Mouse (Mus musculus) embryonic facial prominence, embryonic 14.5 days (tissue): ENCODE data around the gene Slc35d1. TPM values are rescaled to one million over a fixed set of nuclear protein-coding genes. Genes with fewer than 3 reads are reported as not detected.

Experiments
- ATAC-seq: fragments of 200-750 bp; cut with Nextera tagmentation; 2 replicates; pipeline ENCODE4 v1.8.0; 2017; ENCODE audit warnings: low read depth, moderate number of reproducible peaks, moderate TSS enrichment
- DNase-seq: peaks from one replicate; pipeline ENCODE4 v3.0.0-alpha.2; 2015; ENCODE audit warnings: low spot score
- H3K27ac ChIP-seq: fragments of 300-500 bp; sonication (generic); replicated peaks from 2 replicates; pipeline ENCODE4 v1.5.1; 2014; ENCODE audit warnings: low read depth, mild to moderate bottlenecking, low read length, moderate library complexity
- H3K27me3 ChIP-seq: fragments of 300-500 bp; sonication (generic); replicated peaks from 2 replicates; pipeline ENCODE4 v1.6.1; 2014; ENCODE audit warnings: low read length; ENCODE audit not compliant: control insufficient read depth, insufficient read depth
- H3K36me3 ChIP-seq: fragments of 300-500 bp; sonication (generic); 2 replicates; pipeline ENCODE4 v1.6.1; 2014; ENCODE audit warnings: low read length, mixed read lengths; ENCODE audit not compliant: control insufficient read depth, insufficient read depth
- H3K4me1 ChIP-seq: fragments of 300-500 bp; sonication (generic); 2 replicates; pipeline ENCODE4 v1.6.1; 2014; ENCODE audit warnings: antibody characterized with exemption, low read length; ENCODE audit not compliant: control insufficient read depth, insufficient read depth
- H3K4me2 ChIP-seq: fragments of 300-500 bp; sonication (generic); 2 replicates; pipeline ENCODE4 v1.6.1; 2014; ENCODE audit warnings: low read depth, mild to moderate bottlenecking, low read length, moderate library complexity, mixed read lengths
- H3K4me3 ChIP-seq: fragments of 300-500 bp; sonication (generic); 2 replicates; pipeline ENCODE4 v1.5.1; 2014; ENCODE audit warnings: low read depth, mild to moderate bottlenecking, low read length
- H3K9ac ChIP-seq: fragments of 300-500 bp; sonication (generic); 2 replicates; pipeline ENCODE4 v1.6.1; 2014; ENCODE audit warnings: low read depth, mild to moderate bottlenecking, low read length, moderate library complexity, mixed read lengths
- H3K9me3 ChIP-seq: fragments of 300-500 bp; sonication (generic); 2 replicates; pipeline ENCODE4 v1.6.1; 2016; ENCODE audit warnings: low read length; ENCODE audit not compliant: control insufficient read depth
- WGBS: fragments of 180-500 bp; shearing (Covaris S2); extraction: QIAGEN DNeasy Blood & Tissue Kit; methylation state at CpG from one replicate; pipeline ENCODE4 v1.1.7; 2014; 5-methylcytosine and 5-hydroxymethylcytosine counted together
- polyA plus RNA-seq: library from polyadenylated mRNA; unstranded; fragments of >200 nt; fragmentation: Nextera tagmentation; extraction: Ambion mirVana; gene quantifications from 2 replicates; pipeline ENCODE4 v1.2.1, GENCODE M21; 2014

The Slc35d1 gene
- 13.4 and 13.8 TPM in 2 replicates for polyA plus RNA-seq

DNA sequence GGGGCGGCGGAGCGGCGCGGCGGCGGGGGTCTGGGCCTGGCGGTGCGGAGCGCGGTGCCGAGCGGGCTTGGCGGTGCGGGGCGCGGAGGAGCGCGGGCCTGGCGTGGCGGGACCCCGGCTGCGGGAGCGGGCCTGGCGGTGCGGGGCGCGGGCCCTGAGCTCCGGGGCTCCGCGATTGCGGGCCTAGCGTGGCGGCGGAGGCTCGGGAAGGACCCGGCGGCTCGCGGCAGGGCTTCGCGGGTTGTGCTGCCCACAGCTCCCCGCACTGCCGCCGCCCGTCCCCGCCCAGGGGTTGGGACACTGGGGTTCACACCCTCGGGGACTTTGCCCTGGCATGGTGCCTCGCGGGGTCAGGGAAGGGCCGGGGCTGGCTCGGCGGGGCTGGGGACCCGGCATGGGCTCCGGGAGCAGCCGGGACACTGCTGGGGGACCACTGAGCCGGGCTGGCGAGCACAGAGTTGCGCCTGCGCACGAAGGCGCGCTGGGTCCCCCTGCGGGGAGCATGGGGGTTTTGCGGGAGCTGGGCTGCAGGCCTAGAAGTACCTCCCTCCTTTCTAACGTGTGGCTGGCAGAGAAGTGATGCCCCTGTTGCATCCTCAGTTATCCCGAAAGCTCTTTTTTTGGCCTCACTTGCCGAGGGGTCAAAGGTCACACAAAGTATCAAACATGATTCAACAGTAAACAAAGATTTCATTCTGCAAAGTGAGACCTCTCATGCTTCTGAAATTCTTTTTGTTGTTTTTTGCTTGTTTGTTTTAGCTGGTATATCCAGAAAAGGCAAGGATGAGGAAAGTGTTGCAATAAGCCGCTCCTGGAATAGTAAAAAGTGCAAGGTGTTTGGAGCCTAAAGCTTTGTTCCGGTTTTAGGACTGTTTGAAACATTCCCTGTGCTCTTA is at the start of gene Slc35d1:
TSS of gene Slc35d1 (minus strand) at position 240 of the 896 bp plus-strand sequence.
- peaks cover 12% of the 10 kb centered on the region for H3K36me3 ChIP-seq
- WGBS = 6% methylated on average over 20 of the region's 70 CpGs
- peak within 1 kb of the TSS; percentile 71 for H3K4me2 ChIP-seq
- H3K9ac ChIP-seq = peak within 1 kb of the TSS; percentile 99
- H3K27ac ChIP-seq = peak within 1 kb of the TSS; percentile 99
- H3K9me3 ChIP-seq = no peaks in the 10 kb centered on the region
- DNase-seq = peak; percentile 91
- peak within 1 kb of the TSS; percentile 97 for H3K4me3 ChIP-seq
- H3K4me1 ChIP-seq = peaks cover 13% of the 10 kb centered on the region
- no peaks in the 10 kb centered on the region for H3K27me3 ChIP-seq
- peak; percentile 88 for ATAC-seq

DNA sequence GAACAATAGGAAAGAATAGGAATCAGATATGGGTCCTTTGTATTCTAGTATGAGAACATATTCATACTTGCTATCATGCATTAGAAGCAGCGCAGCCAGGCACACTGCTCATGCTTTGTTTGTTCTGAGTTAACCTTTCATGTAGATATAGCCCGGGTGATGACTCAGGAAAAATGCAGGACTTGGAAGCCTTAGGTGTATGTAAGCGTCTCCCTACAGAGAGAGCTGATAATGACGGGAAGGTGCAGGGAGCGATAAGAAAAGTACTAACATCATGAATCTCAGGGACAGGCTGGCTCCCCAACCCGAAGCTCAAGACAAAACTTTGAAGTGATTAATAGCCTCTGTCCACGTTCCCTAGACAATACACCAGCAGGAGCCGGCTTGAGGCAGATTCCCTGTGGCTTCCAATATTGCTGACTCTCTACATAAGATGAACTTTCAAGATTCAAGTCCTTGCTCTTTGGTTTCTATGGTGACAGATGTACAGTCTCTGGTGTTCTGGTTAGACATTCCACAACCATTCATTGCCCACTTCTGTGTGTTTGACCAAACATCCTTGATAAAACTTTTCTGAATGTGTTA is 48.9 kb upstream of the Slc35d1 start:
- 49% methylated on average over 8 of the region's 8 CpGs for WGBS
- no peak overlapping the region for H3K27ac ChIP-seq
- H3K9ac ChIP-seq = no peak overlapping the region
- no peaks in the 10 kb centered on the region for H3K4me1 ChIP-seq
- no peak overlapping the region for H3K4me3 ChIP-seq
- DNase-seq (no peak), ATAC-seq (no peak)
- no peaks in the 10 kb centered on the region for H3K27me3 ChIP-seq
- H3K36me3 ChIP-seq = no peaks in the 10 kb centered on the region
- no peak overlapping the region for H3K4me2 ChIP-seq
- H3K9me3 ChIP-seq = no peaks in the 10 kb centered on the region

DNA sequence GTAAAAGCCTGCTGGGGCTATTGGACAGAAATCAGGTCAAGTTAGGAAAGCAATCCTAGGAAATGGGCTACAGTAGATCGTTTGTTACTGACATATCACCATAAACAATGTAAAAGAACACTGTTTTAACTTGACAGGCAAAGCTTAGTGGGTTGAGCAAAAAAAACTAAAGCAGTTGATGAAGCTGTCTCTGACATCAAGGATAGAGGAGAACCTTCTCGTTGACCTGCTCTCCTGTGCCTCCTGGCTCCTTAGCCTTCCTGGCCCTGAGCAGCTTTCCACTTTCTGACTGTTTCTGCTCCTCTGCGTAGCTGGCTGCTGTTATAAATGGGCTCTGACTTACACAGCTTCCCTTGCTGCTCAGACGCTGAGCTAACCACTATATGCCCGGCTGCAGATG is 48.4 kb upstream of the Slc35d1 start:
- no peaks in the 10 kb centered on the region for H3K27me3 ChIP-seq
- H3K4me3 ChIP-seq = no peak overlapping the region
- H3K9me3 ChIP-seq = no peaks in the 10 kb centered on the region
- H3K27ac ChIP-seq = no peak overlapping the region
- H3K9ac ChIP-seq = no peak overlapping the region
- H3K4me2 ChIP-seq = no peak overlapping the region
- DNase-seq (no peak), ATAC-seq (no peak)
- WGBS = 68% methylated on average over 5 of the region's 5 CpGs
- H3K36me3 ChIP-seq = no peaks in the 10 kb centered on the region
- no peaks in the 10 kb centered on the region for H3K4me1 ChIP-seq

DNA sequence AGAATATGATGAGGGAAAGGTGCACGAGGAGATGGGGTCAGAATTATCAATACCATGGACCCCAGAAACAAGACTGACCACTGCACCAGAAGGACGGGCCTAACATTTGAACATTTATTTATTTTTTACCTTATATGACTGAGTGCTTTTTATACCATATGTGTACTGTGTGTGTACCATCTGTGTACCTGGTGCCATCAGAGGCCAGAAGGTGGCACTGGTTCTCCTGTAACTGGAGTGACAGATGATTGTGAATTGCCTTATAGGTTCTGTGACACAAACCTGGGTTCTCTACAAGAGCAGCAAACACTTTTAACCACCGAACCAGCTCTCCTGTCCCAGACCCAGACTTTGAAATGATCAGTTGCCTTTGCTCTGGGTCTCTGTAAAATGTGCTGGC is 43.9 kb upstream of the Slc35d1 start:
- Histone ChIP-seq H3K36me3 (no peaks in the 10 kb centered on the region), H3K27ac (no peak overlapping the region), H3K4me2 (no peak overlapping the region), H3K9ac (no peak overlapping the region), H3K27me3 (no peaks in the 10 kb centered on the region), H3K4me3 (no peak overlapping the region), H3K9me3 (0 out of 2 replicates have a peak, but pooled peaks cover 6% of the 10 kb centered on the region), H3K4me1 (no peaks in the 10 kb centered on the region)
- WGBS = 88% methylated on average over 3 of the region's 3 CpGs
- DNase-seq (no peak), ATAC-seq (no peak)

DNA sequence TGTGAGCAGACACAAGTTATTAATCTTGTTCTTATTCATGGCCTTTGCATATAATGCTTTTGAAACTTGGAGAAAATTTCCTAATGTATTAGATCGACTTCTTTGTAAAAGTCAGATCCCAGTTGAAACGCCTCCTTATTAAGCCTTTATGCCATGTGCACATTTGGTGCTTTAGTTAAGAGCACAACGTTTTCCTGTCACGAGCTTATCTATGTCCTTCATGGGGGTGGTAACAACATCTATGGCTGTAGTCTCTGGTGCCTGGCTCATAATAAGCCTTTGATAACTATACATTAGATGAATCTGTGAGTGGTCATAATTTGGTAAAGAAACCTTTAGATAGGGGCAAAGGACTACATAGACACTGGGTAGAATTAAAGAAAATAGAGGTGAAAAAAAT is 38.9 kb upstream of the Slc35d1 start:
- no peak for ATAC-seq
- WGBS = 84% methylated on average over 4 of the region's 4 CpGs
- Histone ChIP-seq H3K27ac (no peak overlapping the region), H3K9ac (no peak overlapping the region), H3K9me3 (0 out of 2 replicates have a peak, but pooled peaks cover 6% of the 10 kb centered on the region), H3K4me3 (no peak overlapping the region), H3K27me3 (no peaks in the 10 kb centered on the region), H3K36me3 (no peaks in the 10 kb centered on the region), H3K4me2 (no peak overlapping the region), H3K4me1 (no peaks in the 10 kb centered on the region)
- no peak for DNase-seq

DNA sequence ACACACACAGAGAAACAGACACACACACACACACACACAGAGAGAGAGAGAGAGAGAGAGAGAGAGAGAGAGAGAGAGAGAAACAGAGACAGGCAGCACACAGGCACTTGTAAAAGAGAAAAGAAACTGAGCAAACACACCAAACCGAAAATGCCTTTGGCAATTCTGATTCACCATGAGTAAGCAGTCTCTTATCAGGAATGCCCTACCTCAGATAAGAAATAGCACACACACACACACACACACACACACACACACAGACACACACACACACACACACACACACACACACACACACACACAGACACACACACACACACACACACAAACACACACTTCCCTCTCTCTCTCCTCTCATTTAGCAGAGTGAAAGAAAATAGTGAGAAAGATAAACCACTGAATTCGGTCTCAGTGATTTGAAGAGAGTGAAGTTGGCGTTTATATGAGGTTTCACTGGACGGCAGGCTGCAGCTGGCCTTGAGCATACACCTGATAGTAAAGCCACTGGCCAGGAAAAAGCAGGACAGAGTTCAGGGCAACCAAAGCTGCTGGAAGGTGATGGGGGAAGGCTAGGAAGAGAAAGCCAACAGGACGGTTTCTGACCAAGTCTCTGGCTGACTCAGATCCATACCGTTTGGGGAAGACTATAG is 34.6 kb upstream of the Slc35d1 start:
- WGBS = 70% methylated on average over 6 of the region's 6 CpGs
- Histone ChIP-seq H3K36me3 (no peaks in the 10 kb centered on the region), H3K27ac (no peak overlapping the region), H3K4me2 (no peak overlapping the region), H3K9me3 (no peaks in the 10 kb centered on the region), H3K27me3 (no peaks in the 10 kb centered on the region), H3K9ac (no peak overlapping the region), H3K4me3 (no peak overlapping the region), H3K4me1 (no peaks in the 10 kb centered on the region)
- no peak for DNase-seq
- no peak for ATAC-seq

DNA sequence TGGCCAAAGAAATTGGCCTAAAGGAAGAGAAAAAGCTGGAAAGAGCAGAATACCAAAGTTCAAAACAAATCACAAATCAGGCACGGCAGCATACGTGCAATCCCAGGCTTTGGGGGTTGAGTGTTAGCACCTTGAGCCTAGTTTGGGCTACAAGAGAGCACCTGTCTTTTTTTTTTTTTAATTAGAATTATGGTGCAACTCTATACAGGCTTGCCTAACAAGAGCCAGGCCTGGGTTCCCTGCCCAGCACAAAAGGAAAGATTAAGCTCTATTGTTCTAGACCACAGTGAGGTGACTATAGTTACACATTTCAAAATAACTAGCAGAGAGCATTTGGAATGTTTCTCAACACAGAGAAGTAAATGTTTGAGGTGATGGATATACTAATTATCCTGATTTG is 32.8 kb upstream of the Slc35d1 start:
- Histone ChIP-seq H3K9me3 (no peaks in the 10 kb centered on the region), H3K27me3 (no peaks in the 10 kb centered on the region), H3K4me1 (no peaks in the 10 kb centered on the region), H3K4me3 (no peak overlapping the region), H3K4me2 (no peak overlapping the region), H3K36me3 (no peaks in the 10 kb centered on the region), H3K27ac (no peak overlapping the region), H3K9ac (no peak overlapping the region)
- DNase-seq = peak; percentile 9
- peak; percentile 53; the same call in 1 of the 2 replicates for ATAC-seq
- WGBS = 78% methylated on average over 2 of the region's 2 CpGs

DNA sequence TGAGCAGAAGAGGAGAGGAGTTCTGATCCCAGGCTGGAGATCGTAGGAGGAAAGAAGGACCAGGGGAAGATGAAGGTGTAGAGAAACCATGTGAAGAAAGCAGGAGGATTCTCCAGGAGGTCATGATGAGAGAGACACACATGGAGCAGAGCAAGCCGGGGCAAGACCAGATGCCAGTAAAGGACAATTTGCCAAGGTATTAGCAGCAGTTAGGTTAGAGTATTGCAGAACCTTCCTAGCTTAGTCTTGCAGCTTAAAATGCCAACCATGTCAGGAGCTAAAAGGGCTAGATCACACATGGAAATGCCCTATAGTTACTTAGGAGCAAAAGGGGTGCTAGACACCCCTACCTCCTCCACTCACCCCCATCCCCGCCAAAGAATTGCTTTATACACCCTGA is 32.3 kb upstream of the Slc35d1 start:
- no peak for ATAC-seq
- Histone ChIP-seq H3K4me2 (no peak overlapping the region), H3K4me3 (no peak overlapping the region), H3K36me3 (no peaks in the 10 kb centered on the region), H3K9me3 (no peaks in the 10 kb centered on the region), H3K4me1 (no peaks in the 10 kb centered on the region), H3K27ac (no peak overlapping the region), H3K9ac (no peak overlapping the region), H3K27me3 (no peaks in the 10 kb centered on the region)
- WGBS = 79% methylated on average over 3 of the region's 3 CpGs
- DNase-seq = no peak
